Mouse (Mus musculus): ENCODE data around the gene Dnajc7. TPM values are rescaled to one million over a fixed set of nuclear protein-coding genes. Genes with fewer than 3 reads are reported as not detected.

Dnajc7 gene
- polyA plus RNA-seq, 1 experiment = 113 TPM

GRCm38 (mm10) chr11:100564297-100564696 lies 55.7 kb downstream of the Dnajc7 start:
- TF ChIP-seq CEBPB (IDR thresholded peaks at IDR 0.05; ENCODE audit: insufficient read depth, poor library complexity, severe bottlenecking) (no peak), REST (IDR thresholded peaks at IDR 0.05; ENCODE audit: insufficient read depth, insufficient read length) (no peak), MAX (IDR thresholded peaks at IDR 0.05; ENCODE audit: low read depth) (no peak), MYOD1 (IDR thresholded peaks at IDR 0.05; ENCODE audit: control insufficient read depth in 1 of 3, insufficient read length in 2 of 3, low read depth in 2 of 3) (no peak), MYOG (IDR thresholded peaks at IDR 0.05; ENCODE audit: control insufficient read depth in 1 of 3, insufficient read depth in 1 of 3, insufficient read length in 2 of 3, low read depth in 2 of 3) (no peak), TCF12 (IDR thresholded peaks at IDR 0.05; ENCODE audit: insufficient read depth, poor library complexity, severe bottlenecking) (no peak), TCF3 (IDR thresholded peaks at IDR 0.05; ENCODE audit: insufficient read length, low read depth) (no peak), USF1 (IDR thresholded peaks at IDR 0.05; ENCODE audit: low read depth) (no peak), POLR2A (IDR thresholded peaks at IDR 0.05; ENCODE audit: insufficient read length, low read depth) (no peak), SRF (IDR thresholded peaks at IDR 0.05; ENCODE audit: control insufficient read depth, insufficient read length, low read depth) (no peak), POLR2AphosphoS2 (IDR thresholded peaks at IDR 0.05; ENCODE audit: insufficient read length, low read depth) (no peak), E2F4 (IDR thresholded peaks at IDR 0.05; ENCODE audit: insufficient read depth) (no peak)

GRCm38 (mm10) chr11:100561748-100562147 lies 58.2 kb downstream of the Dnajc7 start:
- H3K27me3 ChIP-seq (ENCODE audit: control insufficient read depth, insufficient read depth, insufficient read length) = no peaks in the 10 kb centered on the region
- H3K4me2 ChIP-seq (ENCODE audit: low read depth) = no peak overlapping the region
- no peak overlapping the region for H3ac ChIP-seq (ENCODE audit: control insufficient read depth, insufficient read length)
- H3K79me2 ChIP-seq (ENCODE audit: control insufficient read depth, insufficient read depth) = no peaks in the 10 kb centered on the region
- H3K36me3 ChIP-seq (ENCODE audit: control insufficient read depth, insufficient read depth) = no peaks in the 10 kb centered on the region
- TF ChIP-seq TCF12 (IDR thresholded peaks at IDR 0.05; ENCODE audit: insufficient read depth, poor library complexity, severe bottlenecking) = no peak
- no peak for TF ChIP-seq E2F4 (IDR thresholded peaks at IDR 0.05; ENCODE audit: insufficient read depth)
- TF ChIP-seq MAX (IDR thresholded peaks at IDR 0.05; ENCODE audit: low read depth) = no peak
- no peak for TF ChIP-seq REST (IDR thresholded peaks at IDR 0.05; ENCODE audit: insufficient read depth, insufficient read length)
- no peak for TF ChIP-seq POLR2A (IDR thresholded peaks at IDR 0.05; ENCODE audit: insufficient read length, low read depth)
- no peak for TF ChIP-seq TCF3 (IDR thresholded peaks at IDR 0.05; ENCODE audit: insufficient read length, low read depth)
- no peak for TF ChIP-seq SRF (IDR thresholded peaks at IDR 0.05; ENCODE audit: control insufficient read depth, insufficient read length, low read depth)
- TF ChIP-seq POLR2AphosphoS2 (IDR thresholded peaks at IDR 0.05; ENCODE audit: insufficient read length, low read depth) = no peak
- TF ChIP-seq MYOD1 (IDR thresholded peaks at IDR 0.05; ENCODE audit: control insufficient read depth in 1 of 3, insufficient read length in 2 of 3, low read depth in 2 of 3) = no peak
- no peak for TF ChIP-seq CEBPB (IDR thresholded peaks at IDR 0.05; ENCODE audit: insufficient read depth, poor library complexity, severe bottlenecking)
- no peak for TF ChIP-seq MYOG (IDR thresholded peaks at IDR 0.05; ENCODE audit: control insufficient read depth in 1 of 3, insufficient read depth in 1 of 3, insufficient read length in 2 of 3, low read depth in 2 of 3)
- TF ChIP-seq USF1 (IDR thresholded peaks at IDR 0.05; ENCODE audit: low read depth) = no peak
- H3K4me3 ChIP-seq = no peak overlapping the region

More at GRCm38 (mm10) chr11:100564297-100564696, 55.7 kb downstream of the Dnajc7 start:
- H3K36me3 ChIP-seq (ENCODE audit: control insufficient read depth, insufficient read depth) = no peaks in the 10 kb centered on the region
- H3ac ChIP-seq (ENCODE audit: control insufficient read depth, insufficient read length) = no peak overlapping the region
- H3K27me3 ChIP-seq (ENCODE audit: control insufficient read depth, insufficient read depth, insufficient read length) = no peaks in the 10 kb centered on the region
- H3K79me2 ChIP-seq (ENCODE audit: control insufficient read depth, insufficient read depth) = no peaks in the 10 kb centered on the region
- no peak overlapping the region for H3K4me2 ChIP-seq (ENCODE audit: low read depth)
- H3K4me3 ChIP-seq = no peak overlapping the region

- no peak overlapping the region for H3K4me2 ChIP-seq (ENCODE audit: low read depth)
- H3K79me2 ChIP-seq (ENCODE audit: control insufficient read depth, insufficient read depth) = no peaks in the 10 kb centered on the region
- H3ac ChIP-seq (ENCODE audit: control insufficient read depth, insufficient read length) = no peak overlapping the region
- no peak for TF ChIP-seq TCF12 (IDR thresholded peaks at IDR 0.05; ENCODE audit: insufficient read depth, poor library complexity, severe bottlenecking)
- TF ChIP-seq MYOG (IDR thresholded peaks at IDR 0.05; ENCODE audit: control insufficient read depth in 1 of 3, insufficient read depth in 1 of 3, insufficient read length in 2 of 3, low read depth in 2 of 3) = no peak
- no peak for TF ChIP-seq MAX (IDR thresholded peaks at IDR 0.05; ENCODE audit: low read depth)
- no peak for TF ChIP-seq REST (IDR thresholded peaks at IDR 0.05; ENCODE audit: insufficient read depth, insufficient read length)
- no peak for TF ChIP-seq POLR2AphosphoS2 (IDR thresholded peaks at IDR 0.05; ENCODE audit: insufficient read length, low read depth)
- no peak for TF ChIP-seq SRF (IDR thresholded peaks at IDR 0.05; ENCODE audit: control insufficient read depth, insufficient read length, low read depth)
- no peak for TF ChIP-seq USF1 (IDR thresholded peaks at IDR 0.05; ENCODE audit: low read depth)
- no peak for TF ChIP-seq E2F4 (IDR thresholded peaks at IDR 0.05; ENCODE audit: insufficient read depth)
- no peak for TF ChIP-seq POLR2A (IDR thresholded peaks at IDR 0.05; ENCODE audit: insufficient read length, low read depth)
- no peak for TF ChIP-seq MYOD1 (IDR thresholded peaks at IDR 0.05; ENCODE audit: control insufficient read depth in 1 of 3, insufficient read length in 2 of 3, low read depth in 2 of 3)
- no peak for TF ChIP-seq CEBPB (IDR thresholded peaks at IDR 0.05; ENCODE audit: insufficient read depth, poor library complexity, severe bottlenecking)
- TF ChIP-seq TCF3 (IDR thresholded peaks at IDR 0.05; ENCODE audit: insufficient read length, low read depth) = no peak
- no peak overlapping the region for H3K4me3 ChIP-seq
- no peaks in the 10 kb centered on the region for H3K27me3 ChIP-seq (ENCODE audit: control insufficient read depth, insufficient read depth, insufficient read length)
- H3K36me3 ChIP-seq (ENCODE audit: control insufficient read depth, insufficient read depth) = no peaks in the 10 kb centered on the region
Measured at GRCm38 (mm10) chr11:100559476-100559875, 60.5 kb downstream of the Dnajc7 start.

GRCm38 (mm10) chr11:100557563-100557962 lies 62.4 kb downstream of the Dnajc7 start:
- H3ac ChIP-seq (ENCODE audit: control insufficient read depth, insufficient read length) = no peak overlapping the region
- H3K4me2 ChIP-seq (ENCODE audit: low read depth) = no peak overlapping the region
- H3K4me3 ChIP-seq = no peak overlapping the region
- H3K79me2 ChIP-seq (ENCODE audit: control insufficient read depth, insufficient read depth) = no peaks in the 10 kb centered on the region
- H3K27me3 ChIP-seq (ENCODE audit: control insufficient read depth, insufficient read depth, insufficient read length) = no peaks in the 10 kb centered on the region
- no peak for TF ChIP-seq TCF12 (IDR thresholded peaks at IDR 0.05; ENCODE audit: insufficient read depth, poor library complexity, severe bottlenecking)
- TF ChIP-seq POLR2AphosphoS2 (IDR thresholded peaks at IDR 0.05; ENCODE audit: insufficient read length, low read depth) = no peak
- no peak for TF ChIP-seq SRF (IDR thresholded peaks at IDR 0.05; ENCODE audit: control insufficient read depth, insufficient read length, low read depth)
- no peak for TF ChIP-seq TCF3 (IDR thresholded peaks at IDR 0.05; ENCODE audit: insufficient read length, low read depth)
- no peak for TF ChIP-seq E2F4 (IDR thresholded peaks at IDR 0.05; ENCODE audit: insufficient read depth)
- TF ChIP-seq CEBPB (IDR thresholded peaks at IDR 0.05; ENCODE audit: insufficient read depth, poor library complexity, severe bottlenecking) = no peak
- H3K36me3 ChIP-seq (ENCODE audit: control insufficient read depth, insufficient read depth) = no peaks in the 10 kb centered on the region
